Mouse (Mus musculus) mouse embryonic stem cell (cell line): ENCODE results near the gene Trp53i11.

Experiments
- in situ Hi-C, 2 experiments: fragments of 300-500 bp; cut with MboI; formaldehyde crosslinking; loops; 1 replicate in 1 of 2; 3 replicates in 1 of 2; pipeline ENCODE4 v1.14.3; 2019 to 2020; ENCODE audit warnings: low sequenced_read_pairs in 2 of 2, low pct_unique_long_range_greater_than_20kb in 1 of 2, mixed read lengths in 1 of 2; ENCODE audit not compliant: unreplicated experiment in 1 of 2

Trp53i11 gene

DNA sequence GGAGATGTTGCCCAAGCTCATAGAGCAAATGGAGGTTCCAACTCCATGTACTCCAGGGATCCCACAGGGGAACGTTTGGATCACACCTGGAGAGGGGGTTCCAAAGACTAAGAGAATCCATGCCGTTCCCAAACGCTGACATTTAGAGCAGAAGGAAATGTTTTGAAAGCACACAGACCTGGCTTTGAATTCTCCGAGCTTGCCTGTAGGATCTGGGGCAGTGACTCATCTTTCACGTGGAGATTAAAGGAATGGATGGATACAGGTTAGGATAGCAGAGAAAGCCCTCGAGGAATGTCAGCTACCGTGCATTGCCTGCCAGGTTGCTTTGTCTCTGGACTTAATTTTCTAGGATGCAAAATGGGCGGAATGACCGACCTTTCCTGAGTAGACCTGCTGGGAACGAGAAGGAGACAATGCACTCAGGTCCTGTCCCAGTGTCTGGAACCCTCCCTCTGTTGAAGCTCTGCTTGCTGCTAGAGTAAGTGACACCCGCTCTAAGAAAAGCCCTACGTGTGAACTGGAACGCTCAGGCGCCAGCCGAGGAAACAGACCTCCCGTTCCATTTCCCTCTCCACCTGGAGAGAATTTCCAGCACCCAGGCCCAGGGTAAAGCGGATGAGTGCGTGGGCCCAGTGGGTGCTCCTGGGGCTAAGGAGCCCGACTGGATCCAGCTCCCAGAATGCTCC is 17.0 kb upstream of the Trp53i11 start:
- in situ Hi-C loops = no loop called here

DNA sequence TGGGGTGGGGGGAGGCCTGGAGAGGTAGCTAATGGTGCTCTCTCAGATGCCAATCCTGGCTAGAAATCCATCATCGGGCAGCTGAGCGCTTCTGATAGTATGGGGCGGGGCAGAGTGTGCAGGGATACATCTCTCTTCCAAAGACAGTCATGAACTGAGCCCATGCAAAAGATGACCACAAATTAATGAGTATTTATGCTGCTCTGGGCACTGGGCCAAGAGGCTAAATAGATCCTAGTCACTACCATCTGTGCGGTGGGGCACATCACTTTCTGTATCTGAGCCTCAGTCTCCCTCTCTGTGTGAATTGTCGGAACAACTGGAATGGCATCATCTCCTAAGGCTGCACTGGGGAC is 16.5 kb upstream of the Trp53i11 start:
- in situ Hi-C loops = no loop called here

DNA sequence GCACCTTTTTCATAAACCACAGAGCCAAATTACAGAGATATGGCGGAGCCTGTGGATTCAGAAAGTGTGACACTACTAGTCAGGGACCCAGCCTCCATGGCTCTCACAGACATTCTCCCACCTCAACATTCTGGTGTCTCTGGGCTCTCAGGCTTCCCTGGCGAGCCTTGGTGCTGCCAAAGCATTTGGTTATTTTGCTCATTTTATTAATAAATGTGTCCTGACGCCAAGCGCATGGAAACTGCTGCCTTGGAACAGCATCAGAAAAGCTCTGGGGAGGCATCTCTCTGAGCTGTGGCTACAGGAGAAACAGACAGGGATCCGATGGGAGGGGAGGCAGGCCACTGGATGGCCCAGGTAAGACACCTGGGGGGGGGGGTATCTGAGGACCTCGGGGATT is 15.4 kb upstream of the Trp53i11 start:
- in situ Hi-C loops = no loop called here

DNA sequence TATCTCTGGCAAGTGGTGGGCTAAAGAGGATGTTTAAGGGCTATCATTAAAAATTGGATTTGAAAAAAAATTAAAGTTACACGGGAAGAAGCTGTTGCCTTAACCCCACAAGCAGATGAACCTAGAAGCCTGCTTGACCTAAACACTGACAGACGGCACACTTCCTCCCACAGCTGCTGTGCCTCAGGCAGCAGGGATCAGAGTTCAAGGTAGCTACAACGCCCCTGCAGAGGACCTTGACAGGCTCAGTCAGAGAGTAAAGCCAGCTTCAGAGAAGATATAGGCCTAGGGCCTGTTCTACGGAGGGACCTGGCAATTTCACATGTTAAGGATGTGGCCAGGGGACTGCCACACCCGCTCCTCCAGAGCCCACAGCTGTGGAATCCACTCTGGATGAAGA is 14.9 kb upstream of the Trp53i11 start:
- in situ Hi-C loops = no loop called here

DNA sequence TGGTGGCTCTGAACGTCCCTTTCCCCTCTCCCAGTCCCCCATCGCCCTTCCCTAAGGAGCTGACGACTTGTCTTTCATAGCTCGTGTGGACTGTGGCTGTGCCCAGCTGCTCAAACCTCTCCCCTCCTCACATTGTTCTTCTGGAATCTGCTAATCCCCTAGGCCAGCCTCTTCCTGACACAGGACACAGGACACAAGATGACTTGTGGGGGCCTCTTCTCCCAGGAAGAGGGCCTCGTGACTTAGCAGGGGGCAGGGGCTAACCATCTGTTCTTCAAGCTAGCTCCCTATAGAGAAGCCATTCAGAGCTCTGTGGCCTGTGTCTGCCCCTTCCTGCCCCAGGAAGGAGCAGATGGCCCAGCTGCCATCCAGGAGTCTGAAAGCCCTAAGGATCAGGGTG is 13.2 kb upstream of the Trp53i11 start:
- in situ Hi-C loops = no loop called here

DNA sequence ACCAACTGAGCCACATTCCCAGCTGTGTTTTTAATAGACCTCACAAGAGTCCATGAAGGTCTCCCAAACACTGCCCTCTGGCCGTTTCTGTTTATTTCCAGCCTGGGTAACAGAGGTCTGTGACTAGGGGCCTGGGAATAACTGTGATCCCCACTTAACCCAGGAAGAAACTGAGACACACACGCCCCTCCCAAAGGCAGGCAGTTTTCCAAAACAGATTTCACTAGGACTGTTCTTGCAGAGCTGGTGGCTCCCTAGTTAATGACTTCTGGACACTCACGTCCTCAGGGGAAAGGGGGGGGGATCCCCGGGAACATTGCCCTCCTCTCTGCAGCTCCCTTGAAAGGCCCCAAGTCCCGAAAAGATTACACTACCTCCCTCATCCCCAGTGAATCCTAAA is 12.1 kb upstream of the Trp53i11 start:
- in situ Hi-C loops = no loop called here

DNA sequence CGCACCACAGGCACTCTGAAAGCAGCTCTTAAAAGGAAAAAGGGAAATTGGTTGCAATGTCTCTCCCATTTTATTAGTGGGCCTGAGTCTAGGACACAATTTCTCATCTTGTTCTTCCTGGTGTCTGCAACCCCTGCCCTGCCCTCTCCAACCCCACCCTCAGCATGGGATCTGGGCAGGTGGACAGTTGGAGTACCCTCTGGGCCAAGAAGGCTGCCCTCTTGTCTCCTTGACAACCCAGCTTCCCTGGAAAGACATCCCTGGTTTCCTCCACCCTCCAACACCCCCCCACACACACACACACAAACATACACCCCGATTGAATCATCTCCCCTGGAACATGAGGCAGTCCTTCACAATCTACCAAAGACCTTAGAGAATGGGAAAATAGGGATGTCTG is 11.6 kb upstream of the Trp53i11 start:
- in situ Hi-C loops = no loop called here

DNA sequence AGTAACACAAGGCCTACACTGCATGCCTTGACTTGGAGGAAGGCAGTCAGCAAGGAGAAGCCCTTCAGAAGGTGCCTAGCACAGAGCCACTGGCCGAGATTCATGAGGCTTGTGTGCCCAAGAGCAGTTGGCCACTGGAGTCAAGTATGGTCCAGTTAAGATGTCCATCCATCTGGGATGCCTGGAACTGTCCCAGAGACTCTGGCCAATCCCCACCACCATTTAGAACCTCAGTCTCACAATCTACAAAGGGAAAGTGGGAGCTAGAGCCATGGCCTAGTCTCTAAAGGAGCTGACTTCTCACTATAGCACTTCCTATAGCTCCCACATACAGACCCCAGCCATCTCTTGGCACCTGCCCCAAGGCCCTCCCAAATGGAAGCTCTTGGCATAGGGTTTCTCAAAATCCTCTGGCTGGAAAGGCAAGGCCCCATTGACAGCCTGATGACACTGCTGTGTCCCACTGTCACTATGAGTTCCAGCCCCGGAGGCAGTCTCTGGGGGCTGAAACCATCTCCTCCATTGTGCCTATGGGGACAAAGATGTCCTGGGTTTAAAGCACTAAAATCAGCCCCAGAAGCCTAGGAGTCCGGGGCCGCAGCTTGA is 11.1 kb upstream of the Trp53i11 start:
- in situ Hi-C loops = no loop called here

DNA sequence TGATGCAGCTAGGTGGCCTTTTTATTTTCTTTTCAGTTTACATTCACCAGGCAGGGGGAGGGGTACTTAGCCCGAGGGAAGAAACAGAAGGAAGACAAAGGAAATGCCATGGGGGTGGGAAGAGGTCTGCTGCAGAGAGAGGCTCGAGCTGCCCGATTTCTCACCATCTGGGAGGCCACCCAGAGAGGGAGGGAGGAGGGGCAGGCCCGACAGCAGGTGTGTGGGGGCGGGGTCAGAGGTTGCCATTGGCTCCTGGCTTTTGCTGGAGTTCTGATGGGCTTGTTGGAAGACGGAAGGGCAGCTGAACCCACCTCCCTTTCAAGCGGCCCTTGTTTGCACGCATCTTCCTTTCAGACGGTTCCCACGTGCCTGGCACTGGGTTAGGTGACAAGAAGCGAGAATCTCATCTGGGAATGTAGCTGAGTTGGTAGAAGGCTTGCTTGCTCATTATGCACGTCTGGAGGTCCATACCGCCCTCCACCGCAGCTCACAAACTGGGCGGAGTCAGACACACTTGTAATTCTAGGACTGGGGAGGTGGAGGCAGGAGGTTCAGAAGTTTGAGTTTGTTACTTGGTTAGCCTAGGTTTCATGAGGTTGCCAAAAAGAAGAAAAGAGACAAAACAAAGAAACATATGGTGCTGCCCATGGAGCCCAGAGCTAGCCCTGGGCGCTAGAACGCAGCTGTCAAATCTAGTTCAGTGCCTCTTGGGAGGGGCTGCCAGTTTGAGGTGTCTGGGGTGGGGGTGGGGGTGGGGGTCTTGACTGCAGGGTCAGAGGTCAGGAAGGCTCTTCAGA is 10.3 kb upstream of the Trp53i11 start:
- in situ Hi-C loops = no loop called here

DNA sequence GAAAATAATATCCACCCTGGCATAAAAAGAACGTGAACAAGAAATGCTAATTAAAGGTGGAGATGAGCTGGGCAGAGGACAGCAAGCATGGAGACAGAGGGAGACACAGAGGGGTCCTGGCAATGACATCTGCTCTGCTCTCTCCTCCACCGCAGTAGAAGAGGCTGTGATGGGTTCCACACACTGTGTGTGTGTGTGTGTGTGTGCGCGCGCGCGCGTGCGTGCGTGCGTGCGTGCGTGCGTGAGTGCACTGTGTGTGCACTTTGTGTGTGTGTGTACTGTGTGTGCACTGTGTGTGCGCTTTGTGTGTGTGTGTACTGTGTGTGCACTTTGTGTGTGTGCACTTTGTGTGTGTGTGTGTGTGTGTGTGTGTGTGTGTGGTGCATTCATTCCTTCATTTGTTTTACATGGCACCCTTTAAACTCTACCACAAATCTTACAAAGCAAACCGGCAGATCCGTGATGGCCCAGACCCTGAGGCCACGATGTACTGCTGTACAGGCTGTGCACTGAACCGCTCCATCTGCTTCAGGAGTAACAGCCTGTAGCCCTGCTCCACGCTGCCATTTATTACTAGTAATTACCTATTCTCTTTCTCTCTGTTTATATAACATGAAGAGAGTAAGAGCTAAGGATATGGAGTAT is 9.6 kb upstream of the Trp53i11 start:
- in situ Hi-C loops = no loop called here

DNA sequence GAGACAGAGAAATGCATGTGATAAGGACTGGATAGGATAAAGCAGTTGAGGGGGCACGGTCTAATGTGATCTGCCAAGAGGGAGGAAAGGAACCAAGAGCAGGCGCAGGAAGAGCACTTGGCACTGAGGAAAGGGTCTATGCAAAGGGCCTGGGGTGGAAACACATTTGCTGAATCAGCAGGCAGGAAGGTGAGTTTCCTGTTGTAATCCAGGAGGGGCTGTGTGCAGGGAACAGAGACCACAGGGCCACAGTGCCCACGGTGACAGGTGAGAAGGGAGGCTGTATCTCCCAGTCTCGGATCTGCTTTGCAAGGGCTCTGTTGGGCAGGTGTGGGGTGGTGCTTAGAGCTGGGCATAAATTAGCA is 9.1 kb upstream of the Trp53i11 start:
- in situ Hi-C loops = no loop called here

DNA sequence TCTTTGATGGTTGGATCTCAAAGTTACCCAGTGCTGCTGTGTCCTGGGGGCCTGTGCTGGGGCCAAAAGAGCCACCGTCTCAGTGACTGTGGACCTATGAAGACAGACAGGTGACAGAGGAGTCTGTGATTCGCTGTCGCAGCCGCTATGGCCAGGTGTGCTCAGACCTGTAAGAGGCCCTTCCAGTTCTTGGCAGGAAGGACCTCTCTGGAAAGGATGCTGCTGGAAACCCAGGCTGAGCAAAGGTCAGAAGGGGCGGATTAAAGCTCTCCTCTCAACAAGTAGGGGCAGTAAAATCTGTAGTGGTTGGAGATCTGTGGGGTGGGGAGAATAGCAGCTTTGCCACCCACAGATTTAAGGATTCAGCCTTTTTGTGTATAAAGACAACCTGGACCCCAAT is 7.7 kb upstream of the Trp53i11 start:
- in situ Hi-C loops = no loop called here

DNA sequence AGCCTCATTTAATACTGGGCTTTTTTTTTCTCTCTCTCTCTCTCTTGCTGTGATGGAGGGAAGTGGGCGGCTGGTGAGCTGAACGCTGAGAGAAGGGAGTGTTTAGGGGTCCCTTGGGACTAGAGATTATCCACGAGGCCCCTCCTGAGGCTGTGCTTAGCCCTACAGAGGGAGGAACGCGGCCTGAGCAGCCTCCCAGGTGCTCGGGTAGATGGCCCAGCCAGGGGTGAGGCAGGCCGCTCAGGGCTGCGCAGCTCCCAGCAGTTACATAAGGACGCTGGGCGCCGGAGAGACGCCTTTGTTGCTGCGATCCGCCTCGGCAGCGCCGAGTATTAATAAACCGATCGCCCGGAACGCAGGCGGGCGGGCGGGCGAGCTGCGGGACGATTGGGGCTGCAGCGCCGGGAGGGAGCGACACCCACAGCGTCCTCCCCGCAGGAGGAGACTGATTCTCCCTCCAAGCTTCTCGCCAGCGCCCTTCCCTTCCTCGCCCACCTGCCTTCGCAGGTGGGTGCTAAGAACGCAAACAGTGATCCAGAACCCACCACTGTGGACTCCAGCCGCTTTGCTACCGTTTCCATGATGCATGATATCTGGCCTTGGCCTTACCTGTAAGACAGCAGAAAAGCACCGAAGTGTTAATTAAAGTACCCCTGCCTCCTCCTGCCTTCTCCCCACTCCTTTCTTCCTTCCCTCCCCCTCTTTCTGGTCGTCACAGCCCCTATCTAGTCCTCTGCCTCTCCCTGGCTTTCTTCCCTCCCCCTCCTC is 7.1 kb upstream of the Trp53i11 start:
- in situ Hi-C loops = no loop called here

DNA sequence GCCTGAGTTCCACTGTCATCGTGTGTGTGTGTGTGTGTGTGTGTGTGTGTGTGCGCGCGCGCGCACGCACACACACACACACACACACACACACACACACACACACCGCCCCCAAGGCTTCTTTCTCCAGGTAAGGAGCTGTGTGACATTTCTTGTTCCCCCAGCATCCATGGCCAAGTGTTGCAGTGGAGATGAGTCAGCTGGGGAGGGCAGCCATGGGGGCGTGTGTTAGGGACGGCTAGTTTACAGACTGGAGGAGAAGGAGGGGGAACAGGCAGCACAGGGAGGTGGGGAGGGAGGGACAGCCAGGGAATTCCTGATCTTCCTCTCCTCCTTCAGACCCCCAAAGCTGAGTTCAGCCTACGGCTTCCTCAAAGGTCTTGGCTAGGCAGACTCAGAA is 4.5 kb upstream of the Trp53i11 start:
- in situ Hi-C loops = no loop called here

DNA sequence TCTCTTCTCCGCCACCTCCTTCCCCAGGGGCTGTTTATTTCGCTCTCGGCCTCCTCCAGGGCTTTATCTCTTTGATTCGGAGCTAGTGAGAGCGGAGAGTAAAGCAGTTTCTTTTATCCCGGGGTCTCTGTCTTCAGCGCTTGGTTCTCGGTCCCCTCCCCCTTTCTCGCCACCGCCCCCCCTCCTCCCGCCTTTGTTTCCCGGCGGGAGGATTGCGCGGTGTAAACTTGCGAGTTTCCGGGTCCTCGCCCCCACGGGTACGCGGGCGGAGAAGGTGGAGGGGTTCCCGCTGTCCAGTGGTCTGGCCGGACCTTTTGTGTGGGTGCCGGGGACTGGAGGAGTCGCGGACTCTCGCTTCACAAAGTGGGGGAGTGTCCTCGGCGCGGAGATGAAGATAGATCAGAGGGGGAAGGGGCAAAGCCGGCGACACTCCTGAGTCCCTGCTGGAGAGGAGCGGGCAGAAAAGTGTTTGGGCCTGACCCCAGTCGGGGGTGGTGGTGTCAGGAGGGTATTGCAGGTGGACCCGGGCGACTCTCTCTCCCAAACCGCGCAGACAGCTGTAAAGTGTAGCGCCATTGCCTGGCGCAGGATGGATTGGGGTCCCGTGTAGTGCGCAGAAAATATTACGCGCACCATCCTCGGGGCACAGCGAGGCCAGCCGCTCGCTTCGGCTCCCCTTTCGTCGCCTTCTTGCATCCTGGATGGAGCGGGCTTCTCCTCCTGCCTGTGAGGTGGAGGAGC is 842 bp downstream of the Trp53i11 start:
- in situ Hi-C loops = no loop called here

DNA sequence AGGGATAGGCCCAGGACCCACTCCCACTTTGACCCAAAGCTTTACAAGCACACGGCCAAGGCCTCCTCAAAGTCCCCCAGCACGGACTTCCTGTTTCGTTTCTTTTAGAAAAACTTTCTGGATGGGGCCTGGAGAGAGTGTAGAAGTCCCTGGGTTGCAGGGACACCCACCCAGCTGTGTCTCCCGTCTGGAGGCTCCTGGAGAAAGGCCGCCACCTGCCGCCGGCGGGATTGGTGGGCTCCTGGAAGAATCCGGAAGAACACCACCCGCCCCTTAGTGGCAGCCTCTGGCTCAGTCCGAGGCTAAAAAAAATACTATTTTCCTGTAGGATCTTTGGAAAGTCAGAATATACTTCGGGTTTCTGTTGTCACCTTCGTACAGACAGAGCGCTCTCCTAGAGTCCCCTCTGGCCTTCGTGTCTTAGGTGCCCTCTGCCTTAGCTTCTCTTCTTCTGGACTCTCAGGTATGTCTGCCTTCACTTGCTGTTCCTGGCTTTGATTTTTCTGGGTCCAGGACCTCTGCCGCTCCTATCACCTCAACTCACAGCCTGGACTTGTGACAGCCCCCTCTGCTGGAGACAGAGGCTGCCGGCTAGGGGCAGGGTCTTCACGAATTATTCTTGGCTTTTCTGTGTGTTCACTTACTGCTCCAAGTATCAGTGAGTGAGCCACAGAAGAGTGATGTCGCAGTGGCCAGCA is 1.6 kb downstream of the Trp53i11 start:
- in situ Hi-C loops = no loop called here

DNA sequence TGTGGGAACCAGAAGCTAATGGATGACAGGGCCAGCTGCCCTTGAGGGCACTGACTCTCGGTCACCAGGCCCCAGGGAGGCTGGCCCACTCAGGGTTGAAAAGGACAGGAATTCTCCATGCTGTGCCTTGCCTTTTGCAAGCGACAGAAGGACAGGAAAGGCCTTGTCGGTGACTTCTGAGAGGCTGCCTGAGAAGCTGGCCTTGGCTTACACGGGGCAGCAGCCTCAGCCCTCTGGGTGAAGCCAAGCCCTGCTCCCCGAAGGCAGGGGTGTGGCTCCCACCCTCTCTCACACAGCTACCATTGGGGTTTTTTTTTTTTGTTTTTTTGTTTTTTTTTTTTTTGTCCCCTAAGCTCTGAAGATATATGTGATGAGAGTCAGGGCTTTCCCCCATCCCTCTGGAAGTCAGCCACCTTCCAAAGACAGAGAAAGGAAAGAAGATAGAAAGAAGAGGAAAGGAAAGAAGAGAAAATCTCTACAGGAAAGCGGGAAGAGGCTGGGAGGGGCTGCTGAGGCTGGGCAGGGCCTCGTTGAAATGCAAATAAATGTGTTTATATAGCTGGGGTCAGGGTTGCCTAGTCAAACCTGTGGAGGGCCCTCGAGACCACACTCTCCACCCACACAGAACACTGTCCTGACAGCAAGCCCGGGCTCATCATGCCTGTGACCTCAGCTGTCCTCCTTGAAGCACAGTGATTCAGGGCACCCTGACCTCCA is 3.6 kb downstream of the Trp53i11 start:
- in situ Hi-C loops = no loop called here
